Mouse (Mus musculus): Measurements from ENCODE around the gene Olfr786.

Olfr786 gene

DNA sequence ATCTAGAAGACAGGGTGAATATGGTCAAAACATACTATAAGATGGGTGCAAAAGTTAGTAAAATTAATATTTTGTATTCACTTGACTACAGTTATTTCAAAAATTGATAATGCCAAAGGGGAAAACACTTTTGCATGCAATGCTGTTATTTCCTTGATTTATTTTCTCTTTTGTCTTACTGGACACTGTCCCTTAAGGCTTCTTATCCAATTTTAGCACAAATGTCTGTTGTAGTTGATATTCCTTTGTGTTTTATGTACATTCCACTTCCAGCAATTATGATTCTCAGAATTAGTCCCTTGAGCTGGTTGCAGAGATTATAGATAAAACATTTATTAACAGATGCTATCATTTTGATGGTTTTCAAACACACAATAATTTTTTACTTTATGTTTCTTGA lies at the start of gene Olfr786:
Gene Olfr786, plus strand, starts transcription at position 301 of the 400 bp plus-strand sequence.
- no peak for DNase-seq

DNA sequence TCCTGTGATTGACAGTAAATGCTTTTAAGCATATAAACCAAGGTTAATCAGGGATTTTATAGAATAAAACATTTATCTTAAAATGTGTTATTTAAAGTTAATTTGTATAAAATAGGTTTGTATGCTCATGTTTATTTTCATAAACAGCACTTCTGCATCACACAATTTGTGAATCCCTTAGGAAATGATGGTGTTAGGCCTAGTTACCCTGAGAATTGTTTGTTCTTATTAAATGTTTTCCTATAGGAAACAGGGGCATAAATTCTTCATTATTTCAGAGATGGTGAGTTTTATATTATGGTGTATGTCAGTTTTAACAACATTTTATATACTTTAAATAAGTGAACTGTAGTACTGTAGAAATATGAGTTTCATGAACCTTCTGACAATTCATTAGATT lies 43.3 kb upstream of the Olfr786 start, which contains the start of gene Olfr784:
Gene Olfr784, plus strand, starts transcription at position 301 of the 400 bp plus-strand sequence.
- no peak for DNase-seq

DNA sequence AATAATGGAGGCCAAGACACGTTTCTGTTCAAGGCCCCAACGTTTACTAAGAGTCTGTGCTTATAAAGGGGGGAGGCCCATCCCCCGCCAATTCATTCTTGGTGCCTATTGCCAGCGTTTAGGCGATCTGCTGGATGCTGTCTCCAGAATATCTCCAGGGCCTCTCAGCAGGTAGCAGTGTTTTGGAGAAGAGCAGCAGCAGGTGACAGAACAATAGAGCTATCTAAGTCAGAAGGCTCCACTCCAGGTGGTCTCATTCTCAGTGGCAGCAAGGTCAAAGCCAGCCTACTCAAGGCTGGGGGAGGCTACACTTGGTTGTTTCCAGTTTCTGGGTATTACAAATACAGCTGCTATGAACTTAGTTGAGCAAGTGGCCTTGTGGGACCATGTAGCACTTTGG lies 26.2 kb upstream of the Olfr786 start:
- DNase-seq: no peak

DNA sequence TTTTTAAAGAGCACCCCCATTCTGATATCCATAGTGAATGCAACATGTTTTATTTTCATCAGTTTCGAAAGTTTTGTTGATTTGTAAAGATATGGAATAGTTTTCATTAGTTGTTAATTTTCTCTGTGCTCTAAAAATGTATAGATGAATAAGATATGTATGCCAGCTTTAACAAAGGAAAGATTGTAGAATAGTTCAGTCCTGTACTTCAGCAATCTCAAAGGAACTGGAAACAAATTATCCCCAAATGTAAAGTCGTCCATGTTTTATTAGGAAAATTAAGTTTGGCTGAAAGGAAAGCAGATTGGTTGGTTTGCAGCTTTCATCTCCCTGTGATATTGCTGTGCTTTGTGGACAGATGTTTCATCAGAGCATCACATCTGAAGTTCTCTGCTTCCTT lies 22.0 kb upstream of the Olfr786 start, which contains the start of gene Olfr785:
Gene Olfr785, plus strand, starts transcription at position 301 of the 400 bp plus-strand sequence.
- no peak for DNase-seq

DNA sequence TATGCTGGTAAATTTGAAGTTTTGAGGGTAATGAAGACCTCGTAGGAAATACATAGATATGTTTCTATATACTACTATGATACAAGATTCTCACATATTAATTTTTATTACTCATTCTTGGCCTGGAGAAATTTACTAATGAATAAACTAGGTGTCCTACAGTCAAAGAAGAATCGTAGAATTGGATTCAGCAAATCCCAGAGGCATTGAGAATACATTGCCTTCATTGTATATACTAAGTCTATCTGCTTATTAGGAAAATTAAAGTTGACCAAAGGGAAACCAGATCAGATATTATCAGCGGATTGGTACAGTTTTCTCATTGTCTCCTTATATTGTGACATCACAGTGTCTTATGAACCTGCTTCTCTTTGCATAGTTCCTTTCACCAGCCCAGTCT lies 34.5 kb downstream of the Olfr786 start, which contains the start of gene Olfr787:
Gene Olfr787, plus strand, starts transcription at position 301 of the 400 bp plus-strand sequence.
- DNase-seq: no peak

DNA sequence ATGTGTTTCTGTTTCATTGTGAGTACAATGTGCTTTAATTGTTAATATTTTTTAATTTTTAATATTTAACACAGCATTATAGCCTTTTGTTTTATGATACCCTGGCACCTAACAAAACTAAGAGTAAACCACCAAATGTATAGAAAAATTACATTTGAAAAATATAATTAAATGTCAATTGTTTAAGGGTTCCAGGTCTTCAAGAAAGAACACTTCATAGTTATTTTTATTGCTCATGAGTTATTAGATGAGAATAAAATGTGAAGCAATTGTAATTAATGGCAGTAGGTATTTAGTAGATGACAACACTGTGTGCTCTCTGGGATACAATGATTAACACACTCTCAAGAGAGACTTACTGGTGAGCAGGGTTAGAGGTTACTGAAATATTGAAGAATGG lies 43.6 kb downstream of the Olfr786 start, which contains the start of gene Olfr788:
Gene Olfr788, plus strand, starts transcription at position 301 of the 400 bp plus-strand sequence.
- DNase-seq: no peak

DNA sequence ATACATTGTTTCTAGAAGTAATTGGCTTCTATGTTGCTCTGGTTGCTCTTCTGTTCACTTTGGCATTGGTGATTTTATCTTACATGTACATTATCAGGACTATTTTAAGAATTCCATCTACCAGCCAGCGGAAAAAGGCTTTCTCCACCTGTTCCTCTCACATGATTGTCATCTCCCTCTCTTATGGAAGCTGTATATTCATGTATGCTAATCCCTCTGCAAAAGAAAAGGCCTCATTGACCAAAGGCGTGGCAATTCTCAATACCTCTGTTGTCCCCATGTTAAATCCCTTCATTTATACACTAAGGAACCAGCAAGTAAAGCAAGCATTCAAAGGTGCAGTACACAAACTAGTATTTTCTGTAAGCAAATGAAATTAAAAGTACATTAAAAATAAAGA lies 46.1 kb downstream of the Olfr786 start:
- DNase-seq: no peak

DNA sequence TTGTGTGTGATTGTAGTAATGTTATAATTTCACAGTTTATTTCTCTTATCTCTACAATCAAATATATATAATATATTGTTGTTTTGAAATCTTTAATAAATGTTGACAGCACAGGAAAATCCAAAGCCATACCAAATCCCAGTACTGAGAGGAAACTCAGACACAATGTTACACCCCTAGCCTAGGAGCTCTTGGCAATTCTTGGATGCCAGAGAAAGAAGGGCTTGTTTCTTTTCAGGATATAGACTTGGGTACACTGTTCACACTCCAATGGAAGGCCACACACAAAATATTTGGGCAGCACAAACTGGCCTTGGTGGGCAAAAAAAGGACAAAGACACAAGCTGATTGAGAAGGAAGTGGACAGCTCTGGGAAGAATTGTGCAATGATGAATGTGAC lies 46.6 kb downstream of the Olfr786 start:
- no peak for DNase-seq

DNA sequence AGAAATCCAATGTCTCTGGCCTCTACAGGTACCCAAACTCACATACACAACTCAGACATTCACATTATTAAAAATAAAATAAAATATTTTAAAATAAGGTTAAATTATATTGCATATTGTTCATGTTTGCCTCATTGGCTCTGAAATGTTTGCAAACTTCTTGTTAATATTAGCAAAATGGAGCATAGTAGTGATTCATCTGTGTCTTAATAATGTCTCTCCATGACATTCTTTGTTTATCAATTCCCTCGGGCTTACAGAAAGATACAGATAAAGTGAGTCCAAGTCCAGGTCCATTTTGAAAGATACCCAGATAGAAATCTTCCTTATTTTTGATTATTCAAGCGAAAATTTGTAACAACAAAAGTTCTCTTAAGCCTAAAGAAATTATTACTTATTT lies 57.3 kb downstream of the Olfr786 start, which contains the start of gene Olfr789:
Gene Olfr789, plus strand, starts transcription at position 301 of the 400 bp plus-strand sequence.
- no peak for DNase-seq

All from cerebellum, adult 11-12 months (tissue).